10 mouse cellular contexts compared by ENCODE assay signal in the genomic region with DNA sequence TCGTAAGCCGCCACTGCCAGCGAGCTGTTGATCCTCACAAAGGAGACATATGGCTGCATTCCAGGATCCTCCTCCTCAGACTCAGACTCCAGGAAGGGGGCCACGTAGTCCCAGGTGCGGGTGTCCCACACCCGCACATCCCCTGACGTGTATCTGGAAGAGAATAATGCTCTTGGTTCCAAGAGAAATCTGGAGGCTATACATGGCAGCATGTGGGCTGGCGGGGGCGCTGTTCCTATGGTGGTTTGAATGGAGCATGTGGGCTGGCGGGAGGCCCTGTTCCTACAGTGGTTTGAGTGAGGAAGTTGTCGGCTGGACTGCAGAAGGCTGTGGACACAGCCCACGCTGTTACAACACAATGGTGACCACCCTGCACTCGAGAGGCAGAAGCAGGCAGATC. TPM values are rescaled to one million over a fixed set of nuclear protein-coding genes. Genes with fewer than 3 reads are reported as not detected.
DNase-seq lines count a peak whose midpoint lies in the region; ATAC-seq and TF ChIP-seq lines count a peak whose summit lies in the region.
"Had no signal": no experiment of that assay in that cellular context is flagged by ENCODE, and none has a peak within 500 bp of the region (broad histone marks: within the 10 kb centered on the region; RNA-seq: fewer than 3 reads in every experiment).

No protein-coding gene starts in this region.

- ATAC-seq in forebrain, embryonic 13.5 days = peak; percentile 30
- ATAC-seq: CD4-positive, CD25-positive, alpha-beta regulatory T cell, adult 4 months had no signal

- WGBS in forebrain, embryonic 13.5 days = 49% methylated on average over 13 of the region's 13 CpGs
- WGBS in forebrain, embryonic 10.5 days = 87% methylated on average over 13 of the region's 13 CpGs
- 41% methylated on average over 13 of the region's 13 CpGs for WGBS in olfactory bulb, adult 2 months

- peak overlapping the region; percentile 65 for H3K27ac ChIP-seq in forebrain, embryonic 13.5 days
- no peak overlapping the region for H3K27ac ChIP-seq in forebrain, embryonic 10.5 days
- H3K27ac ChIP-seq in layer of hippocampus, adult 2 months = peak overlapping the region; percentile 59
- peak overlapping the region; percentile 48 for H3K27ac ChIP-seq in olfactory bulb, adult 2 months (ENCODE audit: insufficient read depth, low read depth, low read length)
- H3K27ac ChIP-seq: neural tube, embryonic 15.5 days had no signal

- no peak for DNase-seq in forebrain, embryonic 10.5 days (ENCODE audit: extremely low spot score, low spot score)
- peak; percentile 90 for DNase-seq in brain, embryonic 14.5 days (ENCODE audit: low read depth)
- peak; percentile 63 to 64 for DNase-seq in layer of hippocampus, adult 2 months (ENCODE audit: low spot score in 2 of 2)
- no peak for DNase-seq in MN1 (ENCODE audit: low spot score)
- no peak for DNase-seq in spleen, adult 18-20 months
- no peak for DNase-seq in thymus, postnatal 10 days (ENCODE audit: low spot score in 2 of 2)

- no peak overlapping the region for H3K4me3 ChIP-seq in forebrain, embryonic 13.5 days
- H3K4me3 ChIP-seq in forebrain, embryonic 10.5 days = no peak overlapping the region
- no peak overlapping the region for H3K4me3 ChIP-seq in layer of hippocampus, adult 2 months
- no peak overlapping the region for H3K4me3 ChIP-seq in olfactory bulb, adult 2 months (ENCODE audit: insufficient read depth, low read depth, low read length)
- H3K4me3 ChIP-seq: neural tube, embryonic 15.5 days had no signal

- H3K27me3 ChIP-seq in forebrain, embryonic 13.5 days = no peaks in the 10 kb centered on the region
- H3K27me3 ChIP-seq in forebrain, embryonic 10.5 days (ENCODE audit: poor library complexity, severe bottlenecking) = no peaks in the 10 kb centered on the region
- H3K27me3 ChIP-seq: neural tube, embryonic 15.5 days had no signal

- H3K36me3 ChIP-seq in forebrain, embryonic 13.5 days (ENCODE audit: poor library complexity, severe bottlenecking) = peaks cover 26% of the 10 kb centered on the region
- H3K36me3 ChIP-seq in forebrain, embryonic 10.5 days (replicated peaks) = peaks cover 79% of the 10 kb centered on the region

- H3K4me2 ChIP-seq in forebrain, embryonic 13.5 days = no peak overlapping the region
- H3K4me2 ChIP-seq: neural tube, embryonic 15.5 days had no signal

- TF ChIP-seq CTCF in brain, embryonic 14.5 days (IDR thresholded peaks at IDR 0.05; ENCODE audit: borderline replicate concordance, extremely low read depth, insufficient read depth, insufficient read length) = peak; percentile 33; the same call in 1 of the 2 replicates
- peak; percentile 63 for TF ChIP-seq CTCF in layer of hippocampus, adult 2 months (conservative IDR thresholded peaks at IDR 0.05)
- no peak for TF ChIP-seq CTCF in olfactory bulb, adult 2 months (IDR thresholded peaks at IDR 0.05; ENCODE audit: insufficient read depth, low read depth, low read length)

- H3K9me3 ChIP-seq in forebrain, embryonic 13.5 days (replicated peaks) = no peaks in the 10 kb centered on the region
- no peaks in the 10 kb centered on the region for H3K9me3 ChIP-seq in forebrain, embryonic 10.5 days
- H3K9me3 ChIP-seq: neural tube, embryonic 15.5 days had no signal

- H3K4me1 ChIP-seq in forebrain, embryonic 13.5 days = peaks cover 48% of the 10 kb centered on the region
- no peaks in the 10 kb centered on the region for H3K4me1 ChIP-seq in forebrain, embryonic 10.5 days
- H3K4me1 ChIP-seq in olfactory bulb, adult 2 months (ENCODE audit: control insufficient read depth, insufficient read depth, low read length) = peaks cover 52% of the 10 kb centered on the region

- TF ChIP-seq POLR2A in brain, embryonic 14.5 days (IDR thresholded peaks at IDR 0.05; ENCODE audit: borderline replicate concordance, extremely low read depth, insufficient read depth, insufficient read length, poor library complexity, severe bottlenecking) = no peak
- TF ChIP-seq POLR2A in olfactory bulb, adult 2 months (IDR thresholded peaks at IDR 0.05; ENCODE audit: insufficient read depth, low read depth, low read length) = no peak

- H3K9ac ChIP-seq in forebrain, embryonic 13.5 days = no peak overlapping the region
- H3K9ac ChIP-seq: neural tube, embryonic 15.5 days had no signal

RNA-seq across cellular contexts. Expression of gene Fbxw8, which starts 41.6 kb away (rescaled TPM):
- 23.5 and 24.6 TPM in 2 replicates for polyA plus RNA-seq in forebrain, embryonic 13.5 days (2015; fragmentation: Nextera tagmentation; extraction: Ambion mirVana)
- 32.7 and 33.8 TPM in 2 replicates for polyA plus RNA-seq in forebrain, embryonic 10.5 days (2016; fragmentation: Nextera tagmentation; extraction: Ambion mirVana)
- 54.0 and 55.1 TPM in 2 replicates for polyA plus RNA-seq in brain, embryonic 14.5 days (2012; rRNA removed)
- total RNA-seq in layer of hippocampus, adult 2 months (2021) = 10 to 100 TPM; 33.0 to 36.4 TPM
- polyA plus RNA-seq in olfactory bulb, adult 2 months (2012; ENCODE audit: insufficient read depth, insufficient read length, low replicate concordance, missing spikeins) = not detected in 2 replicates

RNA-seq across cellular contexts. Expression of gene Hrk, which starts 50.8 kb away (rescaled TPM):
- 0.62 and 0.91 TPM in 2 replicates for polyA plus RNA-seq in forebrain, embryonic 13.5 days (2015; fragmentation: Nextera tagmentation; extraction: Ambion mirVana)
- polyA plus RNA-seq in forebrain, embryonic 10.5 days (2016; fragmentation: Nextera tagmentation; extraction: Ambion mirVana) = 0.04 and 0.09 TPM in 2 replicates
- polyA plus RNA-seq in brain, embryonic 14.5 days (2012; rRNA removed) = 3.2 and 5.8 TPM in 2 replicates
- total RNA-seq in layer of hippocampus, adult 2 months (2021) = 10 to 100 TPM; 35.1 to 38.4 TPM
- polyA plus RNA-seq in olfactory bulb, adult 2 months (2012; ENCODE audit: insufficient read depth, insufficient read length, low replicate concordance, missing spikeins) = not detected in 2 replicates
- polyA plus RNA-seq: CD4-positive, CD25-positive, alpha-beta regulatory T cell, adult 4 months had no signal

Comparison
In these comparisons a context has a peak if more than half of its experiments do, and no peak if none do; other contexts are left out.
1. DNase-seq: peak in brain, embryonic 14.5 days (single experiment) and layer of hippocampus, adult 2 months (2 of 2); none in forebrain, embryonic 10.5 days (single experiment), MN1 (single experiment), spleen, adult 18-20 months (0 of 2) and thymus, postnatal 10 days (0 of 2).
2. RNA of gene Fbxw8, which starts 41.6 kb away (polyA plus RNA-seq): 54.0 to 55.1 TPM in brain, embryonic 14.5 days, 32.7 to 33.8 TPM in forebrain, embryonic 10.5 days and 23.5 to 24.6 TPM in forebrain, embryonic 13.5 days; not detected in olfactory bulb, adult 2 months; every median in the first group is over 10 times any median in the second.